Mouse (Mus musculus) neural tube, embryonic 15.5 days (tissue): ENCODE results near the gene Cnpy3. TPM values are rescaled to one million over a fixed set of nuclear protein-coding genes. Genes with fewer than 3 reads are reported as not detected.

Experiments
- ATAC-seq: fragments of 200-750 bp; cut with Nextera tagmentation; 2 replicates; pipeline ENCODE4 v1.8.0; 2017; ENCODE audit warnings: mild to moderate bottlenecking, moderate TSS enrichment, moderate library complexity; ENCODE audit not compliant: low FRiP score
- H3K27ac ChIP-seq: fragments of 300-500 bp; sonication (generic); replicated peaks from 2 replicates; pipeline ENCODE4 v1.5.1; 2015; ENCODE audit warnings: mild to moderate bottlenecking, inconsistent platforms
- H3K27me3 ChIP-seq: fragments of 300-500 bp; sonication (generic); replicated peaks from 2 replicates; pipeline ENCODE4 v1.6.1; 2015; ENCODE audit warnings: inconsistent platforms
- H3K36me3 ChIP-seq: fragments of 300-500 bp; sonication (generic); 2 replicates; pipeline ENCODE4 v1.6.1; 2015; ENCODE audit warnings: inconsistent platforms
- H3K4me1 ChIP-seq: fragments of 300-500 bp; sonication (generic); 2 replicates; pipeline ENCODE4 v1.6.1; 2015; ENCODE audit warnings: inconsistent platforms
- H3K4me2 ChIP-seq: fragments of 300-500 bp; sonication (generic); 2 replicates; pipeline ENCODE4 v1.6.1; 2015; ENCODE audit warnings: inconsistent platforms, mild to moderate bottlenecking, moderate library complexity
- H3K4me3 ChIP-seq: fragments of 300-500 bp; sonication (generic); replicated peaks from 2 replicates; pipeline ENCODE4 v1.5.1; 2015; ENCODE audit warnings: mild to moderate bottlenecking, inconsistent platforms
- H3K9ac ChIP-seq: fragments of 300-500 bp; sonication (generic); replicated peaks from 2 replicates; pipeline ENCODE4 v1.6.1; 2015; ENCODE audit warnings: mild to moderate bottlenecking, inconsistent platforms
- H3K9me3 ChIP-seq: fragments of 300-500 bp; sonication (generic); replicated peaks from 2 replicates; pipeline ENCODE4 v1.6.1; 2016; ENCODE audit warnings: inconsistent platforms
- WGBS: fragments of 180-500 bp; shearing (Covaris S2); methylation state at CpG from one replicate; pipeline ENCODE4 v1.1.7; 2015; ENCODE audit warnings: mixed read lengths; 5-methylcytosine and 5-hydroxymethylcytosine counted together
- polyA plus RNA-seq: library from polyadenylated mRNA; unstranded; fragments of >200 nt; fragmentation: Nextera tagmentation; extraction: Ambion mirVana; gene quantifications from 2 replicates; pipeline ENCODE4 v1.2.1, GENCODE M21; 2015

Cnpy3 gene
- polyA plus RNA-seq, 1 experiment from 2014 or later: 72.2 TPM

DNA sequence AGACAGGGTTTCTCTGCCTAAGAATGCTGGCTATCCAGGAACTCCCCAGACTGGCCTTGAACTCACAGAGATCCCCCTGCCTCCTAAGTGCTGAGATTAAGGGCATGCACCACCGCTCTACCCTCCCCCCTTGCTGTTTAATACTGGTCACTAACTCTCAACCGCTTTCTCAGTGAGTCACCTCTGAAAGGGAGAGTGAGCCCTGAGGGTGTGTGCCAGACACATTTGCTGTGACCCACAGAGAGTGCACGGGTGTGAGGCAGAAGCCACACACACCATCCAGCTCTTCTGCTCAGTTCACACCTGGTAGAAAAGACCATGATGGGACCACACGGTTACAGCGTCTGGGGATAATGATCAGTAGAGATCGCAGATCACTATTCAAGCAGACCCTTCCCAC is 53.5 kb downstream of the Cnpy3 start:
- H3K27ac ChIP-seq: no peak overlapping the region
- H3K4me1 ChIP-seq: peaks cover 30% of the 10 kb centered on the region
- H3K27me3 ChIP-seq: no peaks in the 10 kb centered on the region
- H3K4me2 ChIP-seq: no peak overlapping the region
- no peak for ATAC-seq
- H3K36me3 ChIP-seq: peaks cover 7% of the 10 kb centered on the region
- no peaks in the 10 kb centered on the region for H3K9me3 ChIP-seq
- H3K9ac ChIP-seq: no peak overlapping the region
- no peak overlapping the region for H3K4me3 ChIP-seq
- WGBS: 92% methylated on average over 6 of the region's 6 CpGs

DNA sequence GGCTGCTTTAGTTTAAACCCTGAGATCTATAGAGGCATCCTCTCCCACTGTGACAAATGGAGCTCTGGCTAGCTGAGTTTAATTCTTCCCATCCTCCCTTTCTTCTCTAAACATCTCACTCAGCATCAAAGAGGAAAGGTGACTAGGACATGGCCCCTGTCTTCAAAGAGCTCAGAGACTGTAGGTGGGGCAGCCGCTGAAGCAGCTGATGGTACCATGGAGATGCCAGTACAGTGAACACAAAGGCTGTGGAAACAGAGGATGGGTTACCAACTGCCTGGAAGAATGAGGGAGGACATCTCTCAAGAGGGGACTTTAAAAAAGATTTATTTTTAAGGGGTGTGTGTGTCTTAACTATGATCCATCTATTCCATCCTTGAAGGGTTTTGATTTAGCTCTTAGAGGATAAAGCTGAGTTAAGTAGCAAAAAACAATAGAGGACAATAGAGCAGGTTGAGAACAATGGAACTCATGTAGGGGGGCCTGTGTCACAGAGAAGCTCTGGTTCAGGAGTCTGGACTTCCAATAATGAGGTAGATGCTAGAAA is 57.4 kb downstream of the Cnpy3 start:
- no peak for ATAC-seq
- WGBS: 80% methylated on average over 1 of the region's 1 CpGs
- Histone ChIP-seq H3K36me3 (peaks cover 13% of the 10 kb centered on the region), H3K9ac (no peak overlapping the region), H3K27me3 (no peaks in the 10 kb centered on the region), H3K4me2 (no peak overlapping the region), H3K27ac (no peak overlapping the region), H3K4me3 (no peak overlapping the region), H3K4me1 (no peaks in the 10 kb centered on the region), H3K9me3 (no peaks in the 10 kb centered on the region)

DNA sequence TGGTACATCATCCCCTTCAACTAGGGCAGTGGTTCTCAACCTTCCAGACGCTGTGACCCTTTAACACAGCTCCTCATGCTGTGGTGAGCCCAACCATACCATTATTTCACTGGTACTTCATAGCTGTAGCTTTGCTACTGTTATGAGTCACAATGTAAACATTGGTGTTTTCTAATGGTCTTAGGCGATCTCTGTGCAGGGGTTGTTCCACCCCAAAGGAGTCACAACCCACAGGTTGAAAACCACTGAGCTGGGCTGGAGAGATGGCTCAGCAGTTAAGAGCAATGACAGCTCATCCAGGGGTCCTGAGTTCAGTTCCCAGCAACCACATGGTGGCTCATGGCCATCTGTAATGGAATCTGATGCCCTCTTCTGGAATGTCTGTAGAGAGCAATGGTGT is 60.6 kb downstream of the Cnpy3 start:
- H3K4me1 ChIP-seq: no peaks in the 10 kb centered on the region
- no peak overlapping the region for H3K9ac ChIP-seq
- H3K36me3 ChIP-seq: peaks cover 20% of the 10 kb centered on the region
- no peaks in the 10 kb centered on the region for H3K27me3 ChIP-seq
- H3K4me3 ChIP-seq: no peak overlapping the region
- 93% methylated on average over 2 of the region's 2 CpGs for WGBS
- no peak overlapping the region for H3K4me2 ChIP-seq
- H3K9me3 ChIP-seq: no peaks in the 10 kb centered on the region
- no peak overlapping the region for H3K27ac ChIP-seq
- no peak for ATAC-seq

DNA sequence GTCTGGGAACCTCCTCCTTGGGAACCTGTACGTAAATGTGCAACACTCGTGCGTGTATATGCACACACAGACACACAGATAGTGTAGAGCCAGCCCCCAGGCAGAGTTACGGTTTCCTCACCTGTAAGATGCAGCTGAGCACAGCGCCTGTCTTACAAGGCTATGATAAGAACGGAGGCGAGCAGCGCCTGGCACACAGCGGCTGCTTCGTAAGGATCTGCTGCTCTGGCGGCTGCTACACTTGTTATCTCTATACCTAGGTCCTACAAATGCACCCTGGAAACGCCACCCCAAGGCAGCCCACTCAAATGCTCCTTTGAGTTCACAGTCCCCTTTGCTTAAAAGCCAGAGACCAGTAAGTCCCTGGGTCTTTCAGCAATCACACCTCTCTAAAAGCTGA is 61.3 kb downstream of the Cnpy3 start:
- Histone ChIP-seq H3K4me2 (no peak overlapping the region), H3K9me3 (no peaks in the 10 kb centered on the region)

DNA sequence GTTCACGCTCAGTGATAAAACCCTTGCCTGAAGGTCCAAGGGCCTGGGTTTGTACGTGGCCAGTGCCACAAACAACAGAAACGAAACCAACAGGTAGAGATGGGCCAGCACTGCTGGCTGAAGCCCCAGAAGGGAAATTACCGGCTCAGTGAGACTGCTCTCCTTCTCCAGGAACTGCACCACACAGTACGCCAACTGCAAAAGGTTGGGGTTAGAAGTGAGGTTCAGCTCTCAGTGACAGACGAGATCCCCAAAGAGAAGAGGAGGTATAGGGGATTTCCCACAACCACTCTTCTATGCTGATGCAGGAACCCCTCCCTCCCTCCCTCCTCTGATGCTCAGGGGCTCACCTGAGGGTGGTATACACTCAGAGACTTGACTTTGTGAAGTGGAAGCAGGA is 66.1 kb downstream of the Cnpy3 start:
- H3K9me3 ChIP-seq: no peaks in the 10 kb centered on the region
- H3K27me3 ChIP-seq: no peaks in the 10 kb centered on the region
- H3K27ac ChIP-seq: no peak overlapping the region
- H3K9ac ChIP-seq: no peak overlapping the region
- peaks cover 10% of the 10 kb centered on the region for H3K4me1 ChIP-seq
- H3K4me3 ChIP-seq: no peak overlapping the region
- H3K36me3 ChIP-seq: peaks cover 55% of the 10 kb centered on the region
- WGBS: 92% methylated on average over 6 of the region's 6 CpGs
- no peak overlapping the region for H3K4me2 ChIP-seq
- ATAC-seq: no peak

More for the DNA sequence above, 61.3 kb downstream of the Cnpy3 start:
- H3K4me1 ChIP-seq: no peaks in the 10 kb centered on the region
- WGBS: 95% methylated on average over 12 of the region's 12 CpGs
- H3K27me3 ChIP-seq: no peaks in the 10 kb centered on the region
- ATAC-seq: no peak
- H3K4me3 ChIP-seq: no peak overlapping the region
- H3K9ac ChIP-seq: no peak overlapping the region
- H3K27ac ChIP-seq: no peak overlapping the region
- peaks cover 27% of the 10 kb centered on the region for H3K36me3 ChIP-seq

Other genes starting within 250 kb of the Cnpy3 start
- gene Cul9, start 205.8 kb downstream of the Cnpy3 start, polyA plus RNA-seq: 17.3 and 22.6 TPM in 2 replicates
- 2.5 and 6.4 TPM in 2 replicates for gene Srf, start 196.0 kb downstream of the Cnpy3 start, polyA plus RNA-seq
- 29.3 and 41.7 TPM in 2 replicates for gene Ptk7, start 122.7 kb downstream of the Cnpy3 start, polyA plus RNA-seq
- gene Klc4, start 106.2 kb downstream of the Cnpy3 start, polyA plus RNA-seq: 31.8 and 32.3 TPM in 2 replicates
- 64.9 and 80.5 TPM in 2 replicates for gene Mrpl2, start 106.0 kb downstream of the Cnpy3 start, polyA plus RNA-seq
- 37.1 and 40.1 TPM in 2 replicates for gene Cul7, start 101.9 kb downstream of the Cnpy3 start, polyA plus RNA-seq
- gene Rrp36, start 77.9 kb downstream of the Cnpy3 start, polyA plus RNA-seq: 53.5 and 59.1 TPM in 2 replicates
- 275 and 308 TPM in 2 replicates for gene Mea1, start 73.4 kb downstream of the Cnpy3 start, polyA plus RNA-seq
- gene Klhdc3, start 71.3 kb downstream of the Cnpy3 start, polyA plus RNA-seq: 166 TPM in 2 replicates
- 89.1 and 93.2 TPM in 2 replicates for gene Ppp2r5d, start 47.1 kb downstream of the Cnpy3 start, polyA plus RNA-seq
- gene Pex6, start 40.8 kb downstream of the Cnpy3 start, polyA plus RNA-seq: 27.8 and 28.3 TPM in 2 replicates
- 1.7 and 1.9 TPM in 2 replicates for gene Gnmt, start 23.0 kb downstream of the Cnpy3 start, polyA plus RNA-seq
- 0.19 and 43.5 TPM in 2 replicates for gene Ptcra, start 11.5 kb upstream of the Cnpy3 start, polyA plus RNA-seq
- 53.8 and 56.8 TPM in 2 replicates for gene 2310039H08Rik, start 20.4 kb upstream of the Cnpy3 start, polyA plus RNA-seq
- gene Rpl7l1, start 30.5 kb upstream of the Cnpy3 start, polyA plus RNA-seq: 77.2 and 88.4 TPM in 2 replicates
- gene Bicral, start 106.3 kb upstream of the Cnpy3 start, polyA plus RNA-seq: 6.6 and 8.3 TPM in 2 replicates
- gene Tbcc, start 138.5 kb upstream of the Cnpy3 start, polyA plus RNA-seq: 55.9 and 62.5 TPM in 2 replicates
- not detected in 2 replicates for gene Prph2, start 158.2 kb upstream of the Cnpy3 start, polyA plus RNA-seq